Mouse (Mus musculus) adrenal gland, postnatal 4 days (tissue): ENCODE results near the gene Enox1. TPM values are rescaled to one million over a fixed set of nuclear protein-coding genes. Genes with fewer than 3 reads are reported as not detected.
"Not testable (repeated sequence)": the region's sequence is repeated elsewhere in the genome, so short reads cannot be mapped to it uniquely, and the experiment has no call there.

Source experiments
- DNase-seq, 2 experiments: peaks; one replicate each; pipeline ENCODE4 v3.0.0; 2021 to 2022; ENCODE audit warnings: low spot score in 2 of 2, mixed read lengths in 2 of 2
- total RNA-seq, 2 experiments: library from RNA; stranded (reverse); gene quantifications; 2 replicates each; pipeline ENCODE4 v1.2.3; 2021

Gene Enox1
- total RNA-seq, 2 experiments from 2014 or later: 12.8 to 13.4 TPM

- DNase-seq: no peak
These were observed 351.5 kb downstream of the Enox1 start for GRCm38 (mm10) chr14:77508036-77508435.

DNA sequence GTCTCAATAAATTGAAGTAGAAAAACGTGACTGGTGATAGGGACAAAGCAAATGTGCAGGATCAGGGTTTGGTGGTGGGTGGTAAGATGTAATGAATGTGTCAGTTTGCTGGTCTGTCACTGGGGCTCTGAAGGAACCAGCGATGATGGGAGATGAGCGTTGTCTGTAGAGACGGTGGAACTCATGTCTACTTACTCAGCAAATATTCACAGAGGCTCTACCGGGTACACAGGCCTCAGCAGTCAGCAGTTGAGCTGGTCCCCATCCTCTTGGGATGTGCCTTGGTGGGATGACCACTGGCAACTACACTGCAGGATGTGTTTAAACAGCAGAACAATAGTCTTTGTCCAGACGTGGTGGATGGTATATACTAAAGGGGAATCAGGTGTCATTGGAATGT, 352.5 kb downstream of the Enox1 start:
- no peak for DNase-seq

GRCm38 (mm10) chr14:77509924-77510323, 353.4 kb downstream of the Enox1 start:
- no peak for DNase-seq

DNA sequence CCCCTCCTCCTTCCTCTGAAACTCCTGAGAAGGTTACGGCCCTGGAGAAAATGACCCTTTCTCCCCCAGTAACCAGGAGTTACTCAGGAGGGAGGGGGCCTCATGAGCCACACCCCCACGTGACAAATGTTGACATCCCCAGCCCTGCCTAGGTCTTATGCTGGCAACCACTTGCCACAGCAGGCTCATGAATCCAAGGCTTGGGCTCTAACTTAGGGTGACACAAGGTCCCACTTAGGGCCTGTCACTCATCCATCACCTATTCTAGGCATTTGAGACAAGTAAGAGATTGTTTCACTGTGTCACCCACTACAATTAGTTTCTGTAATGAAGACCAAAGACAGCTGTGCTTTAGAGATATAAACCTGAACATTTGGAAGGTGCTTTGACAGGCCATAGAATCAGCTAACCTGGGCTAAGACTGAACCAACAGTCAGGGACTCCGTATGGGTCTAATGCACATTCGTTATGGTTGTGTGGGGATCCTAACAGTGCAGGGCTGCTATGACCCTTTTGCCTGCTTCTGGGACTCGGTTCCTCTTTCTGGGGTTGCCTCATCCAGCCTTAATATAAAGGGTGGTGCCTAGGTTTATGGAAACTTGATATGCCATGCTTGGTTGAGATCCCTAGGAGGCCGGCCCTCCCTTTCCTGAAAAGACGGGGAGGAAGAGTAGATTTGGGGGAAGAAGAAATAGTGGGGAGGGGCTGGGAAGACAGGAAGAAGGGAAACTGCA, 354.7 kb downstream of the Enox1 start:
- DNase-seq: no peak

DNA sequence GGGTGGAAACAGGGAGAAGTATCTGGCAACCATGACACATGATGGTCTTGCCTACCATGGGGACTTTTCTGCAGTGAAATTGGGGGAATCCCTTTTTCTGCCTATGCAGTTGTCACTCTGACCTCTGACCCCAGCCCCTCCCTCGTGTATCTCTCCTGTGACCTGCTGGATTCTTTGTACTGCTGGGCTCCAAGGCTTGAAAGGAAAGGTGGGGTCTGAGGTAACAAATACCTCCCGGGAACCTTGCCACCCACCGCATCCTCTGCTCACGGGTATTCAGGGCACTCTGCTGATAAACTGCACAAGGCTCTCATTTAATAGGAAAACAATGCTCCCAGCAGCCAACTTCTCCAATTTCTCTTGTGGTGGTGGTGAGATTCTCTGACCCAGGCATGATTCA, 361.5 kb downstream of the Enox1 start:
- no peak for DNase-seq

GRCm38 (mm10) chr14:77518941-77519695, 362.6 kb downstream of the Enox1 start:
- DNase-seq: no peak

DNA sequence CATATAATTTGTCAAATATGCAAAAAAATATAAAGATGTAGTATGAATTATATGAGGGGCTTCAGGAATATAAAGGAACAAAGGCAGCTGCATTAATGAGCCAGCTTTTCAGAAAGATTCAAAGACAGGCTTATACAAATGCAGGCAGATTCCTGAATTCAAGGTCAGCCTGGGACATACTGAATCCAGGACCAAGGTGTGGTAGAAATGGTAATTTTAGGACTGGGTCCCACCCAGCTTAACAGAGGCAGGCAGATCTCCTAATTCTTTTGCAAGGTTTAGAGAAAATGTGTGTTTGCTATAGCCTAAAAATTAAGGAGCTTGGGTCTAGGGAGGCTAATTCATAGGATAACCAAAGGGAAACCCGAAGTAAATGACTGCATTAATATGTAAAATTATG, 363.1 kb downstream of the Enox1 start:
- no peak for DNase-seq

- no peak for DNase-seq
These were observed 367.7 kb downstream of the Enox1 start for GRCm38 (mm10) chr14:77524303-77524702.

- no peak for DNase-seq
These were observed 369.7 kb downstream of the Enox1 start for GRCm38 (mm10) chr14:77526262-77526661.

- no peak for DNase-seq
These were observed 372.6 kb downstream of the Enox1 start for GRCm38 (mm10) chr14:77529201-77529600.

DNA sequence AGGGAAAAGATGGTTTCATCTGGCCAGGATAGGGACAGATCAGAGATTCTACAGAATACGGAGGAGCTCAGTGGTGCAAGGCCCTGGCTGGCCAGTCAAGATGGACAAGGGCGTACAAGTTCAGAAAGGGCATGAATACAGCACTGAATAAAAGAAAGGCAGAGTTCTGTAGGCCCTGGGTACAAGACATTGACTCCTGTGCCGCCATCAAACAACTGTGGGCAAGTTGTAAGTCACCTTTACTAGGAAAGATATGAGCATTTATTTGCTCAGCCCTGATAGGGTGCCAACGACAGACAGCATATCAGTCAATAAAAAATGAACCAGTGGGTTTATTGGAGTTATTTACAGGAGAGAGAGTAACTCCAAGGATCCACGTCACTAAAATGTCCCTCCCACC, 373.1 kb downstream of the Enox1 start:
- no peak for DNase-seq

GRCm38 (mm10) chr14:77533638-77534037, 377.1 kb downstream of the Enox1 start:
- no peak for DNase-seq

DNA sequence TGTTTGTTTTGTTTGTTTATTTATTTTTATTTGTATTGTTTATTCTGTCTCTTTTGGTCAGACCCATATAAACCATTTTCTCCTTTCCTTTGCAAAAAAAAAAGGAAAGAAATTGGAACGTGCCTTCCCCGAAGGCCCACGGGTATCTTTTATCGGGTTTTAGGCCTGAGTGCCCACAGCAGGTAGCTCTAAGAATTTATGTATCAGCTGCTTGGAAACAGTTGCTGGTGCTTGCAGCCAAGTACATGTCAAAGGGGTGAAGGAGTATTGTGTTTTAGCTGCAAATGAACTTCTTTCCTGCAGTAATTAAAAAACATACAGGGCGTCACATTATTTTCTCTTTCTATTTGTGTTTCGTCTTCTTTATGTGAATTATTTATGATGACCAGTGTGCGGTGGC, 377.6 kb downstream of the Enox1 start:
- no peak for DNase-seq

DNA sequence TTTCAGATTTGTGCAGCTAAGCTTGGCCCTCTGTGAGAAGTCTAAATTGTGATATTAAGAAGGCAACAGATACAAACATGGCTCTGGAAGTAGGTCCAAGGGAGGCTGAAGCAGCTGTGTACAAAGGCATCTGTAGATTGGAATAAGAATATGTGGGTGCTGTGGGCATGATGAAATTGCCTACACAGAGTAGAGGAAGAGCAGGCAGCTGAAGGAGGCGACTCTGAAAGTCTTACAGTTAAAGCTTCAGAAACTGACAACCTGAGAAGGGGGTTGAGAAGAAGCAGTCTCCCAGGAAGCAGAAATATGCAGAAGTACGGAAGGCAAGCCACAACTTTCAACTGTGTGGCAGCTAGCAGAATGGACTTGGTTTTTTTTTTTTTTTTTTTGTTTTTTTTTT, 380.0 kb downstream of the Enox1 start:
- DNase-seq: no peak

DNA sequence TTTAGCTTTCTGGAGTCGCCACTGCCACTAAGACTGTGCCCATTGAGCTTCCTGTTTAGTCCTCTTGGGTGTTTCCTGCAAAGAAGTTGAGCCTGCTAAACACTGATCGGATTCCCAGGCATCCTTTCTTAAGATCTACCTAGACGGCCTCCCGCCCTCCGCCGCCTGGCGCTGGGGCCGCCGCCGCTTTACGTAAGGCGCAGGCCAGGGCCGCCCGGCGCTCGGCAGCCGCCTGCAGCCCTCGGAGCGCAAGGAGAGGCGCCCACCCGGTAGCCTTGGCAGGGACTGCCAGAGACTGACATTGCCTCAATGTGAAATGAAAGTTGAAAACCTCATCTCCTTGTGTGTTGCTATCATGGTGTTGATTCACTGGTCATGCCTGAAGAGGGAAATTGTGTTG, 383.0 kb downstream of the Enox1 start:
- not testable (repeated sequence) for DNase-seq

GRCm38 (mm10) chr14:77541925-77542324, 385.4 kb downstream of the Enox1 start:
- DNase-seq: no peak

GRCm38 (mm10) chr14:77546531-77547274, 390.1 kb downstream of the Enox1 start:
- DNase-seq: no peak

DNA sequence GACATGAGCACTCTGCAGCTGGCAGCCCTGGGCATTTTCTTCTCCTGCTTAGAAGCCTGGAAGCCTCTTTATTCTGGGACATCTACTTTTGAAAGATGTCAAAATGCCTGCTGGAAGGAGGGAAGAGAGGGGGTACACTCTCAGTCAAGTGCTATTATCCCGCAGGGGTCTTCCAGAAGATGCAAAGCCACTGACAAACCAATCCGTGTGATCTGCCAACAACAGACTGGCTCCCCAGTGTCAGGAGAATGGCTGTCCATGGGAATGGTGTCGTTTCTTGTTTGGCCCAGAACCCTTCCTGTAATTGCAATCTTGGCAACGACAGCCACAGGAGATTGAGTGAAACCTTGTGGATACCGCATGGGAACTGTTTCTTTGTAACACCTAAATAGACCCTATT, 390.8 kb downstream of the Enox1 start:
- DNase-seq: no peak

GRCm38 (mm10) chr14:77548963-77549362, 392.4 kb downstream of the Enox1 start:
- no peak for DNase-seq

GRCm38 (mm10) chr14:77557446-77558070, 401.0 kb downstream of the Enox1 start:
- no peak for DNase-seq

GRCm38 (mm10) chr14:77558910-77559309, 402.3 kb downstream of the Enox1 start:
- no peak for DNase-seq

DNA sequence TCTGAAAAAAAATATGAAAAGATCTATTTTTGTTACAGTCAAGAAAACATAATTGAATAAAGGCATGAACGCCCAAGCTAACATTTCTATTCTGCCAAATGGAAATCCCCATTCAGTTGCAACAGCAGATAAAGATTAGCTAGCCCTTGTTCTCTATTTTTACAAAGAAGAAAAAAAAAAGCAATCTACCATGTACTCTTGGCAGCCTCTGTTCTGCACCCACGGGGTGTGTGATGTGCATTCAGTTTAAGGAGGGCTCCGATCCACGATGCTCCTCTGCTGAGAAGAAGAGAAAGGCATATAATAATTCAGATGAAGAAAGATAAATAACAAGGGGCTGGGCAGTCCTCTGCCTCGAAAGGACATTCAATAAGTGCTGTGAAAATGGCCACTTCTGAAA, 403.2 kb downstream of the Enox1 start:
- no peak for DNase-seq
